Mouse (Mus musculus) CD8-positive naive resting alpha-beta T cell, adult 2 months (primary cell): ENCODE measurements around the gene Plekhm1.

Source experiments
- DNase-seq, 2 experiments: peaks; one replicate each; pipeline ENCODE4 v3.0.0; 2022; ENCODE audit warnings: low read depth in 2 of 2, low spot score in 2 of 2

Gene Plekhm1

GRCm38 (mm10) chr11:103318042-103318441 lies 94.4 kb downstream of the Plekhm1 start:
- no peak for DNase-seq

- no peak for DNase-seq
Measured at GRCm38 (mm10) chr11:103315379-103315778, 97.1 kb downstream of the Plekhm1 start.

- no peak for DNase-seq
Measured at GRCm38 (mm10) chr11:103314736-103315374, 97.6 kb downstream of the Plekhm1 start.
